Mouse (Mus musculus) CD4-positive, CD25-positive, alpha-beta regulatory T cell, adult 4 months (primary cell): Measurements from ENCODE around the gene Cdca5. TPM values are rescaled to one million over a fixed set of nuclear protein-coding genes. Genes with fewer than 3 reads are reported as not detected.
"Not testable (repeated sequence)": the region's sequence is repeated elsewhere in the genome, so short reads cannot be mapped to it uniquely, and the experiment has no call there.

Experiments
- ATAC-seq: one replicate; pipeline ENCODE4 v1.8.0; 2017
- polyA plus RNA-seq, 2 experiments: library from polyadenylated mRNA; unstranded; fragments of 100-300 nt; shearing (Covaris generic); gene quantifications; one replicate each; pipeline ENCODE4 v1.2.1; 2017

Cdca5 gene
- polyA plus RNA-seq = 1 to 10 TPM; 3.5 to 5.5 TPM

DNA sequence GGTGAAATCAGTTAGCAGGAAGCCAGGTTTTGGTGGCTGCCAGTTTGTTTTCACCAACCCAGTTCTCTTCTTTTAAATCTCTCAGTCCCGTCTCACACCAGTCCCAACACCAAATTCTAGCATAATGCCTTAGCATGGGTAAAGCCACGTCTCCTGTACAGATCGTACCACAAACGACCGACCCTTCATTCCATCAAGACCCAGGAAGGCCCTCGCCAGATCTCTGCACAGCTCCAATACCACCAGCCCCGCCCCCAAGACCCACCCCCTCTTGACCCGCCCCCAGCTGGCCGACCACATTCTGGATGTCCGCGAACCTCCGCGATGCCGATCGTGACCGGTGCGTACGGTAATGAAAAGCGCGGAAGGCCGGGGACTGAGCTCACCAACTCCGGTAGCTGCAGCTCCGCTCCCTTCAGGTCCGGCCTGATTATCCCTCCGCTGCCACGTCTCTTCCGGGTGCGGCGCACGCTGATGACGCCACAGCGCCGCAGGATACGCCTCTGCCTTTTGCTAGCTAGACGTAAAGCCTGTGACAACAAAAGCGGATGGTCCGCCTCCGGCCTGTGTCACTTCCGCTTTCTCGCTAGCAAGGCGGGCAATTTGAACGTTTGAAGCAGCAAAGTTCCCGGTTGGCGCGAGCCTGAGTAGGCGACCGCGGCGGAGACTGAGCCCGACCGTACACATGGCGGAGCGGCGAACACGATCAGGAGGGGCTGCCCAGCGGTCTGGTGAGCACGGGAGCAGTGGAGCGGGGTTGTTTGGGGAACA is at the start of gene Cdca5, which contains the start of gene Zfpl1:
Cdca5 (plus strand) TSS at position 506 of the 771 bp plus-strand sequence.
Zfpl1 (minus strand) TSS at position 479 of the 771 bp plus-strand sequence.
- peak; percentile 94 for ATAC-seq

GRCm38 (mm10) chr19:6035966-6036585 is 48.7 kb upstream of the Cdca5 start:
- ATAC-seq = no peak

- ATAC-seq = no peak
These were observed 47.1 kb upstream of the Cdca5 start for GRCm38 (mm10) chr19:6037695-6038094.

- no peak for ATAC-seq
These were observed 46.5 kb upstream of the Cdca5 start for GRCm38 (mm10) chr19:6038326-6038725.

- no peak for ATAC-seq
These were observed 44.8 kb upstream of the Cdca5 start for GRCm38 (mm10) chr19:6040002-6040401.

DNA sequence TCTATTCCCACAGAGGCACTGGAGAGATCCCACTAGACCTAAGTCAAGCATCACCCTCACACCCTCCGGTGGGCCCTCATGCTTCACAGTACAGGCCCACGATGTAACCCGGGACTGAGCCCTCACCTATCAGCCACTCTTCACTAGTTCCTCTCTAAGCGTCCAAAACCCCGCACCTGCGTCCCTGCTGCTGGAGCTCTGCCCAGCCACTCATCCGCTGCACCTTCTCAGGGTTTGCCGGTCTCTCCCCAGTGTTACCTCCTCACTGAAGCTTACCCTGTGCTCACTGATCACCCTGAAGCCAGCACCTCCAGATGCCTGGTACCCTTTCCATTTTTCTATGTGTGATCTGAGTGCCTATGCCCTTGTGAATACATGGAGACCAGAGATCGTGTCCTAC is 42.5 kb upstream of the Cdca5 start:
- ATAC-seq = no peak

GRCm38 (mm10) chr19:6044102-6044501 is 40.7 kb upstream of the Cdca5 start:
- not testable (repeated sequence) for ATAC-seq

GRCm38 (mm10) chr19:6045366-6046293 is 39.2 kb upstream of the Cdca5 start:
- peak; percentile 36 for ATAC-seq

GRCm38 (mm10) chr19:6046294-6047153 is 38.3 kb upstream of the Cdca5 start, which contains the start of gene Syvn1:
Gene Syvn1 (plus strand): TSS chr19:6046576.
- peak; percentile 91 for ATAC-seq

- ATAC-seq = no peak
These were observed 37.5 kb upstream of the Cdca5 start for GRCm38 (mm10) chr19:6047154-6047898.

GRCm38 (mm10) chr19:6047899-6048166 is 37.0 kb upstream of the Cdca5 start:
- no peak for ATAC-seq

- no peak for ATAC-seq
These were observed 35.9 kb upstream of the Cdca5 start for GRCm38 (mm10) chr19:6048681-6049410.

- no peak for ATAC-seq
These were observed 32.3 kb upstream of the Cdca5 start for GRCm38 (mm10) chr19:6052516-6052915.

- ATAC-seq = no peak
These were observed 30.5 kb upstream of the Cdca5 start for GRCm38 (mm10) chr19:6054296-6054695.

- no peak for ATAC-seq
These were observed 28.1 kb upstream of the Cdca5 start for GRCm38 (mm10) chr19:6056696-6057095.

DNA sequence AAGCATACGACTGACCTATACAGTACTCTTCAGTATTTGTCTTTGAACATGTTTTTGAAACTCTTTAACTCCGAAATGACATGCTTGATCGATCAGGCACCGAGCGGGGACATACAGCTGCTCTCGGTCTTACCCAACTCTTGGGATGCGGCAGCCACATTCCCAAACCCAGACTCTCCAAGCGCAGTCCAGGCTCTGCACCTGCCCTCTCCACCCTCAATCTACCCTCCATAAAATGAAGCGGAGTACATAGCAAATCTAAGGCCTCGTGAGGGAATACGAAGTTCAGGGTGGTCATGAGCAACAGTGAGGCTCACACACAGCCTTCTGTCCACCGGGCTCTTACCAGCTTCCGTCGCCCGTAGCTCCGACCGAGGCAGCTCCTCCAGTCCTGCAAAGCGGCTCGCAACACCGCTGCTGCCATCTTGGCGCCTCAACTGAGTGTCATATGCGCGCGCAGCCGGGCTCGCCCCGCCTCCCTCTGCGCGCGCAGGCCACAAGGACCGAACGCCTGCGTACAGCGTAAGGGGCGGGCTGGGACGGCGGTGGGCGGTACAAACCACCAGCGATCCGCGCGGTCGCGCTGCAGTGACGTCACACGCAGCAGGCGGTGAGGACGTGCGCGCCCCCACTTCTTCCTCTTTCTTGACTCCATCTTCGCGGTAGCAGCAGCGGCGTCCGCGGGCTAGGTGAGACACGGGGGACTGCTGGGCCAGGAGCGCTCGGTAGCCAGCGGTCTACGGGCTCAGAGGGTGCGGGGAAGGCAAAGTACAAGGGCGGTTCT is 27.3 kb upstream of the Cdca5 start, which contains the start of the genes Mrpl49 and Fau:
Mrpl49 (minus strand) TSS at position 473 of the 784 bp plus-strand sequence.
Fau (plus strand) TSS at position 532 of the 784 bp plus-strand sequence.
- peak; percentile 74 for ATAC-seq

GRCm38 (mm10) chr19:6058513-6058912 is 26.3 kb upstream of the Cdca5 start:
- ATAC-seq = no peak

DNA sequence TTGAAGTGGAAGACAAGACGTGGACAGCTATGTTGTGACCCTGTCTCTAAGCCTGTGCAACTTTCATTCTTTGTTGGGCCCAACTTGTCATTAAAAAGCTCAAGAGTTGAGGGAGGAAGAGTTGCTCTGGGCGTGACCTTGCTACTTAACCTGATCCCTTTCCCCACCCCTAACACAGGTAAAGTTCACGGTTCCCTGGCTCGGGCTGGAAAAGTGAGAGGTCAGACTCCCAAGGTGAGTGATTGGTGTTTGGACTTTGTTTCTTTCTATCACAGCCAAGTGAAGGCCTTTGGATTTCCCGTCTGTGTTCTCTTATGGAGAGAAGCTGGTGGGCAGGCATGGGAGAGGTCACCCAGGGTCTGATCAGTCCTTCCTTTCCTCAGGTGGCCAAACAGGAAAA is 25.8 kb upstream of the Cdca5 start:
- ATAC-seq = no peak

DNA sequence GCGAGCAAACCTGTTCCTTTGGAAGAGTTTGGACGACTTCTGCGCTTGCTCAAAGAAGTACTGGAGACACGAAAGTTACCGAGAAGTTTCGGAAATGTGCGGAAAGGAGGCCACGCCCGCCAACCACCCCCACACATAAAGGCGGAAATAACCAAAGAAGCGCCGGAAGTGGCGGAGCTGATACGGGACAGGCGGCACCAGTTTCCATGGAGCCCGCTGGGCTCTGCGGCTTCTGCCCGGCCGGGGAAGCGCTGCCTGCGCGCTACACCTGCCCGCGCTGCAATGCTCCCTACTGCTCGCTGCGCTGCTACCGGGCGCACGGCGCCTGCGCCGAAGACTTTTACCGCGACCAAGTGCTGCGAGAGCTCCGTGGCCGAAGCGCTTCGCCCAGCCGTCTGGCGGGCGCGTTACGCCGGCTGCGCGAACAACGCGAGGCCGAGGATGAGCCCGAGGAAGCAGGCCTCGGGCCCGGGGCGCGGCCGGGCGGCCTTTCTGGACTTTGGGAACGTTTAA is 23.7 kb upstream of the Cdca5 start, which contains the start of gene Znhit2:
Znhit2 (plus strand) TSS at position 172 of the 513 bp plus-strand sequence.
- ATAC-seq = peak; percentile 82
